Mouse (Mus musculus) MEL (cell line): ENCODE measurements around the gene Opa3. TPM values are rescaled to one million over a fixed set of nuclear protein-coding genes. Genes with fewer than 3 reads are reported as not detected.

Experiments
- DNase-seq: peaks from one replicate; pipeline ENCODE4 v3.0.0; 2011; ENCODE audit warnings: low read depth, low spot score
- H3K27ac ChIP-seq: 2 replicates; pipeline ENCODE4 v1.5.1; 2012; ENCODE audit warnings: low read depth, mild to moderate bottlenecking, control low read depth, low read length, moderate library complexity; ENCODE audit not compliant: control insufficient read depth
- H3K27me3 ChIP-seq, 2 experiments: fragments of 150-350 bp in 1 of 2; sonication (generic) in 1 of 2; 2 replicates each; pipeline ENCODE4 v1.6.1; 2012; ENCODE audit warnings: low read length in 2 of 2, mild to moderate bottlenecking in 2 of 2, improper control_type of control experiment in 1 of 2, moderate library complexity in 1 of 2; ENCODE audit not compliant: insufficient read depth in 2 of 2, control insufficient read depth in 1 of 2
- H3K36me3 ChIP-seq, 2 experiments: 2 replicates each; pipeline ENCODE4 v1.6.1; 2012 to 2014; ENCODE audit warnings: low read length in 2 of 2, improper control_type of control experiment in 1 of 2, inconsistent platforms in 1 of 2, mild to moderate bottlenecking in 1 of 2; ENCODE audit not compliant: insufficient read depth in 2 of 2, control insufficient read depth in 1 of 2
- H3K4me1 ChIP-seq, 2 experiments: fragments of 150-350 bp in 1 of 2; sonication (generic) in 1 of 2; 2 replicates each; pipeline ENCODE4 v1.6.1; 2012; ENCODE audit warnings: low read length in 2 of 2, improper control_type of control experiment in 1 of 2, mild to moderate bottlenecking in 1 of 2; ENCODE audit not compliant: insufficient read depth in 2 of 2, control insufficient read depth in 1 of 2
- H3K4me3 ChIP-seq, 2 experiments: fragments of 150-350 bp in 1 of 2; sonication (generic) in 1 of 2; 2 replicates each; pipeline ENCODE4 v1.5.1; 2012; ENCODE audit warnings: low read depth in 2 of 2, low read length in 2 of 2, mild to moderate bottlenecking in 2 of 2, moderate library complexity in 2 of 2, control low read depth in 1 of 2, improper control_type of control experiment in 1 of 2; ENCODE audit not compliant: control insufficient read depth in 1 of 2, insufficient read depth in 1 of 2
- H3K79me2 ChIP-seq: 2 replicates; pipeline ENCODE4 v1.6.1; 2012; ENCODE audit warnings: mild to moderate bottlenecking, low read length, moderate library complexity; ENCODE audit not compliant: control insufficient read depth, poor library complexity, insufficient read depth
- H3K9ac ChIP-seq: 2 replicates; pipeline ENCODE4 v1.6.1; 2012; ENCODE audit warnings: low read depth, mild to moderate bottlenecking, control low read depth, low read length, moderate library complexity; ENCODE audit not compliant: control insufficient read depth, poor library complexity, severe bottlenecking
- H3K9me3 ChIP-seq: fragments of 150-350 bp; sonication (generic); replicated peaks from 2 replicates; pipeline ENCODE4 v1.6.1; 2012; ENCODE audit warnings: mild to moderate bottlenecking, low read length, improper control_type of control experiment, moderate library complexity; ENCODE audit not compliant: insufficient read depth
- BHLHE40 ChIP-seq: IDR thresholded peaks from 2 replicates; pipeline ENCODE4 v1.6.1; 2012; ENCODE audit warnings: low read depth, mild to moderate bottlenecking, inconsistent platforms, low read length, improper control_type of control experiment, borderline replicate concordance
- E2F4 ChIP-seq: IDR thresholded peaks from 2 replicates; pipeline ENCODE4 v1.6.1; 2011; ENCODE audit warnings: low read depth, low read length, improper control_type of control experiment, borderline replicate concordance
- GABPA ChIP-seq: IDR thresholded peaks from 2 replicates; pipeline ENCODE4 v1.6.1; 2012; ENCODE audit warnings: low read depth, mild to moderate bottlenecking, inconsistent platforms, low read length, improper control_type of control experiment, moderate library complexity
- GATA1 ChIP-seq: IDR thresholded peaks from 2 replicates; pipeline ENCODE4 v1.6.1; 2011; ENCODE audit warnings: low read depth, low read length, improper control_type of control experiment
- HCFC1 ChIP-seq: IDR thresholded peaks from 2 replicates; pipeline ENCODE4 v1.6.1; 2012; ENCODE audit warnings: low read depth, mild to moderate bottlenecking, inconsistent platforms, low read length, improper control_type of control experiment, moderate library complexity
- JUND ChIP-seq: IDR thresholded peaks from 2 replicates; pipeline ENCODE4 v1.6.1; 2011; ENCODE audit warnings: low read depth, mild to moderate bottlenecking, improper control_type of control experiment, low read length
- MAX ChIP-seq: IDR thresholded peaks from 2 replicates; pipeline ENCODE4 v1.6.1; 2011; ENCODE audit warnings: low read length, improper control_type of control experiment
- MAZ ChIP-seq: IDR thresholded peaks from 2 replicates; pipeline ENCODE4 v1.6.1; 2012; ENCODE audit warnings: low read depth, mild to moderate bottlenecking, inconsistent platforms, low read length, improper control_type of control experiment
- MEF2A ChIP-seq: IDR thresholded peaks from 2 replicates; pipeline ENCODE4 v1.6.1; 2014; ENCODE audit warnings: low read depth, mild to moderate bottlenecking, inconsistent platforms, low read length, improper control_type of control experiment; ENCODE audit not compliant: poor library complexity, insufficient replicate concordance, severe bottlenecking; ENCODE audit errors: extremely low read depth
- MXI1 ChIP-seq: IDR thresholded peaks from 2 replicates; pipeline ENCODE4 v1.6.1; 2011; ENCODE audit warnings: mild to moderate bottlenecking, low read depth, low read length, improper control_type of control experiment
- MYB ChIP-seq: IDR thresholded peaks from 2 replicates; pipeline ENCODE4 v1.6.1; 2011; ENCODE audit warnings: mild to moderate bottlenecking, low read depth, low read length, improper control_type of control experiment
- NRF1 ChIP-seq: IDR thresholded peaks from 2 replicates; pipeline ENCODE4 v1.6.1; 2014; ENCODE audit warnings: low read depth, mild to moderate bottlenecking, inconsistent platforms, low read length, improper control_type of control experiment, moderate library complexity; ENCODE audit not compliant: poor library complexity, insufficient read depth, severe bottlenecking
- POLR2AphosphoS5 ChIP-seq: IDR thresholded peaks from 2 replicates; pipeline ENCODE4 v1.6.1; 2012; ENCODE audit warnings: low read depth, borderline replicate concordance, mild to moderate bottlenecking, inconsistent platforms, low read length, moderate library complexity, mixed read lengths
- RCOR1 ChIP-seq: IDR thresholded peaks from 2 replicates; pipeline ENCODE4 v1.6.1; 2012; ENCODE audit warnings: low read depth, mild to moderate bottlenecking, inconsistent platforms, low read length, improper control_type of control experiment
- SIN3A ChIP-seq: IDR thresholded peaks from 2 replicates; pipeline ENCODE4 v1.6.1; 2012; ENCODE audit warnings: low read length, improper control_type of control experiment, inconsistent platforms
- TBP ChIP-seq: IDR thresholded peaks from 2 replicates; pipeline ENCODE4 v1.8.0; 2011; ENCODE audit warnings: low read depth, low read length, improper control_type of control experiment
- UBTF ChIP-seq: IDR thresholded peaks from 2 replicates; pipeline ENCODE4 v1.6.1; 2012; ENCODE audit warnings: low read depth, mild to moderate bottlenecking, inconsistent platforms, low read length, improper control_type of control experiment, moderate library complexity, borderline replicate concordance; ENCODE audit not compliant: insufficient read depth
- polyA plus RNA-seq, 2 experiments: library from polyadenylated mRNA; stranded (reverse) in 1 of 2; unstranded in 1 of 2; fragments of >175 nt in 1 of 2; fragments of >200 nt in 1 of 2; gene quantifications; 2 replicates each; pipeline versions ENCODE4 v1.2.1 to v1.2.4; 2012; ENCODE audit warnings: low replicate concordance in 2 of 2, low read depth in 1 of 2; ENCODE audit not compliant: insufficient read length in 2 of 2, insufficient read depth in 1 of 2, missing spikeins in 1 of 2
- total RNA-seq: library from RNA; depleted of rRNA; stranded (reverse); fragments of 300-350 nt; gene quantifications from 2 replicates; pipeline ENCODE4 v1.2.3, GENCODE M21; 2012

Gene Opa3
- total and polyA plus RNA-seq, 3 experiments: 18.5 to 85.4 (median 37.2) TPM

DNA sequence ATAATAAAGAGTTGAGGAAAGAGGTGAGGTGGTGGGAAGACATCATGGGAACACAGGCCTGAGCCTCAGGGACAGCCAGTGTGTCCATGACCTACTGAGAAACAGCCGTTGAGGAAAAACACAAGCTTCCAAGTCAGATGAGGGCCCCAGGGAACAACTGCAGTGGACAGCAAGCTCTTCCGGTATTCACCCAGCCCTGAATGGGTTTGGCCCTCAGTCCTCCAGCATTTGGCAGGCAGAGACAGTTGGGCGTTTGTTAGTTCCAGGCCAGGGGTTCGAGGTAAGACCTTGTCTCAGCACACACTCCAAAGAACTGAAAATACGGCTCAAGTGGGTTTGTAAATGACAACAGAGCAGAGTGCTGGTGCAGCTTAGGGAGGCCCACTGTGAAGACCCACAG is 25.3 kb downstream of the Opa3 start:
- H3K27ac ChIP-seq: no peak overlapping the region

DNA sequence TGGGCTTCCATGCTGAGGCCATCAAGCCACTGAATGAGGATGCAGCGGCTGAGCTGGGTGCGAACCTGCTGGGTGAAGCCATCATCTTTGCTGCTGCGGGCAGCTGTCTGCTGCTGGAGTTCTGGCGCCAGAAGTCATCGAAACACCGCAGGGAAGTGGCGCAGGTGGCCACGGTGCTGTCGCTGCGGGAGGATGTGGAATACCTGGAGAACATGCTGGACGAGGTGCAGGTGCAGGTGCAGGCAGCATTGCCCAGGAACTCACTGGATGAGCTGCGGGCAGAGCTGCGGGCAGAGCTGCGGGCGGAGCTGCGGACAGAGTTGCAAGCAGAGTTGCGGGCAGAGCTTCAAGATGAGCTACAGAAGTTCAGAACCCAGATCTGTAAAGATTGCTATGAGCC is 27.3 kb downstream of the Opa3 start:
- DNase-seq: no peak
- Histone ChIP-seq H3K36me3 (peaks cover 2 to 3% of the 10 kb centered on the region in 2 experiments; a peak in 3 of 4 replicates), H3K4me1 (no peaks in the 10 kb centered on the region), H3K9ac (no peak overlapping the region), H3K27me3 (no peaks in the 10 kb centered on the region), H3K79me2 (no peaks in the 10 kb centered on the region), H3K4me3 (no peak overlapping the region), H3K9me3 (no peaks in the 10 kb centered on the region), H3K27ac (no peak overlapping the region)
- TF ChIP-seq GATA1: no peak
- TF ChIP-seq MAX: no peak
- no peak for TF ChIP-seq JUND
- no peak for TF ChIP-seq MAZ
- no peak for TF ChIP-seq SIN3A
- no peak for TF ChIP-seq POLR2AphosphoS5

More for the DNA sequence above, 25.3 kb downstream of the Opa3 start:
- Histone ChIP-seq H3K79me2 (no peaks in the 10 kb centered on the region), H3K9ac (no peak overlapping the region), H3K9me3 (no peaks in the 10 kb centered on the region), H3K27me3 (no peaks in the 10 kb centered on the region), H3K4me3 (no peak overlapping the region), H3K4me1 (no peaks in the 10 kb centered on the region), H3K36me3 (peaks cover 0 to 3% of the 10 kb centered on the region in 2 experiments; a peak in 2 of 4 replicates)
- no peak for DNase-seq
- TF ChIP-seq JUND (no peak), MEF2A (no peak), HCFC1 (no peak), RCOR1 (no peak), TBP (no peak), BHLHE40 (no peak), GABPA (no peak)

DNA sequence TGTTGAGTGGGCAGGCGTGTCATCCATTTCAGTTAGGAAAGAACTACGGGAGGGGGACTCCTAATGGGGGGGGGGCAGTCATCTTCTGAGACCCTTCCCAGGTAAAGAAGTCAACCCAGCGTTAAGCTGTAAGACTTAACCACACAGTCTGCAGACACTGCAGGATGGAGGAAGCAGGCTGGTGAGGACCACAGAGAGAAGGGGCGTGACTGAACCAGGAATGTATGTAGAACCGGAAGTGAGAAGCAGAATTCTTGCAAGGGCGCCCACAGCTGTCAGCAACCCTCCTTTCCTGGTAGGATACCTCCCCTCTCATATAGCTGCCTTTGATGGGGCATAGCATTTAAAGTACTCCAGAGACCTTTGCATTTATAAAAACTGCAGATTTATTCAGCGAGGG is 28.4 kb downstream of the Opa3 start:
- Histone ChIP-seq H3K9ac (no peak overlapping the region), H3K4me1 (no peaks in the 10 kb centered on the region), H3K27ac (no peak overlapping the region)

More for the DNA sequence above, 28.4 kb downstream of the Opa3 start:
- Histone ChIP-seq H3K27me3 (no peaks in the 10 kb centered on the region), H3K9me3 (no peaks in the 10 kb centered on the region), H3K79me2 (no peaks in the 10 kb centered on the region), H3K4me3 (no peak overlapping the region), H3K36me3 (peaks cover 2 to 3% of the 10 kb centered on the region in 2 experiments; a peak in 3 of 4 replicates)
- no peak for DNase-seq
- TF ChIP-seq MYB (no peak), MAZ (no peak), E2F4 (no peak), MEF2A (no peak), BHLHE40 (no peak), NRF1 (no peak), MXI1 (no peak), UBTF (no peak), MAX (no peak)
